Comparison of ENCODE assay signal across 27 mouse cellular contexts in genomic region chrX:21452519-21452918, GRCm38 (mm10). TPM values are rescaled to one million over a fixed set of nuclear protein-coding genes. Genes with fewer than 3 reads are reported as not detected.
DNase-seq lines count a peak whose midpoint lies in the region; ATAC-seq lines count a peak whose summit lies in the region.
"Had no signal": no experiment of that assay in that cellular context is flagged by ENCODE, and none has a peak within 500 bp of the region (broad histone marks: within the 10 kb centered on the region; RNA-seq: fewer than 3 reads in every experiment).

No protein-coding gene starts in this region.

- no peak overlapping the region for H3K9ac ChIP-seq in limb, embryonic 13.5 days
- H3K9ac ChIP-seq in embryonic facial prominence, embryonic 15.5 days: no peak overlapping the region
- H3K9ac ChIP-seq: embryonic facial prominence, embryonic 12.5 days; forebrain, postnatal 0 days; heart, embryonic 13.5 days; hindbrain, embryonic 12.5 days; hindbrain, embryonic 15.5 days had no signal

- no peaks in the 10 kb centered on the region for H3K27me3 ChIP-seq in limb, embryonic 13.5 days
- H3K27me3 ChIP-seq in limb, embryonic 10.5 days (ENCODE audit: low read depth, poor library complexity, severe bottlenecking): no peaks in the 10 kb centered on the region
- no peaks in the 10 kb centered on the region for H3K27me3 ChIP-seq in embryonic facial prominence, embryonic 15.5 days
- H3K27me3 ChIP-seq: embryonic facial prominence, embryonic 12.5 days; heart, embryonic 13.5 days; hindbrain, embryonic 12.5 days; hindbrain, embryonic 15.5 days had no signal

- H3K4me2 ChIP-seq in limb, embryonic 13.5 days (replicated peaks): no peak overlapping the region
- no peak overlapping the region for H3K4me2 ChIP-seq in embryonic facial prominence, embryonic 15.5 days (replicated peaks)
- H3K4me2 ChIP-seq: embryonic facial prominence, embryonic 12.5 days; heart, embryonic 13.5 days; hindbrain, embryonic 12.5 days; hindbrain, embryonic 15.5 days had no signal

- no peaks in the 10 kb centered on the region for H3K9me3 ChIP-seq in limb, embryonic 13.5 days
- H3K9me3 ChIP-seq in limb, embryonic 10.5 days (replicated peaks): no peaks in the 10 kb centered on the region
- no peaks in the 10 kb centered on the region for H3K9me3 ChIP-seq in embryonic facial prominence, embryonic 15.5 days (replicated peaks)
- H3K9me3 ChIP-seq: embryonic facial prominence, embryonic 12.5 days; heart, embryonic 10.5 days; heart, embryonic 13.5 days; hindbrain, embryonic 12.5 days; hindbrain, embryonic 15.5 days had no signal

- H3K27ac ChIP-seq in limb, embryonic 13.5 days: no peak overlapping the region
- H3K27ac ChIP-seq in limb, embryonic 10.5 days: no peak overlapping the region
- H3K27ac ChIP-seq in embryonic facial prominence, embryonic 15.5 days (replicated peaks): no peak overlapping the region
- H3K27ac ChIP-seq: embryonic facial prominence, embryonic 12.5 days; heart, embryonic 10.5 days; heart, embryonic 13.5 days; hindbrain, embryonic 12.5 days; hindbrain, embryonic 15.5 days had no signal

- intact Hi-C loops in heart, postnatal 14 days (cut with DNase I): no loop called here

- H3K4me1 ChIP-seq in limb, embryonic 13.5 days: no peaks in the 10 kb centered on the region
- H3K4me1 ChIP-seq in limb, embryonic 10.5 days: no peaks in the 10 kb centered on the region
- H3K4me1 ChIP-seq in embryonic facial prominence, embryonic 15.5 days: no peaks in the 10 kb centered on the region
- H3K4me1 ChIP-seq: embryonic facial prominence, embryonic 12.5 days; heart, embryonic 10.5 days; heart, embryonic 13.5 days; hindbrain, embryonic 12.5 days; hindbrain, embryonic 15.5 days had no signal

- no peak overlapping the region for H3K4me3 ChIP-seq in limb, embryonic 13.5 days
- H3K4me3 ChIP-seq in limb, embryonic 10.5 days: no peak overlapping the region
- no peak overlapping the region for H3K4me3 ChIP-seq in embryonic facial prominence, embryonic 15.5 days (replicated peaks)
- H3K4me3 ChIP-seq: embryonic facial prominence, embryonic 12.5 days; heart, embryonic 10.5 days; heart, embryonic 13.5 days; hindbrain, embryonic 12.5 days; hindbrain, embryonic 15.5 days had no signal

- ATAC-seq in limb, embryonic 13.5 days (ENCODE audit: low FRiP score, low read depth): peak; percentile 32; the same call in 1 of the 2 replicates
- ATAC-seq in embryonic facial prominence, embryonic 15.5 days (ENCODE audit: insufficient number of reproducible peaks, low FRiP score, low TSS enrichment, low read depth): peak; percentile 39; the same call in 1 of the 2 replicates
- ATAC-seq: forebrain, embryonic 14.5 days; forebrain, postnatal 0 days; intestine, postnatal 0 days; Patski had no signal

- WGBS in limb, embryonic 13.5 days: 21% methylated on average over 3 of the region's 3 CpGs
- 57% methylated on average over 3 of the region's 3 CpGs for WGBS in limb, embryonic 10.5 days
- 24% methylated on average over 3 of the region's 3 CpGs for WGBS in embryonic facial prominence, embryonic 15.5 days

- no peak for DNase-seq in limb, embryonic 10.5 days (ENCODE audit: low spot score)
- DNase-seq in mesoderm, embryonic 11.5 days (ENCODE audit: low read depth, low spot score): peak; percentile 1
- DNase-seq in layer of hippocampus, adult 9-10 months (ENCODE audit: low spot score): no peak
- DNase-seq in heart, postnatal 14 days: no peak
- DNase-seq: adrenal gland, postnatal 10 days; adrenal gland, postnatal 36 days; cerebellum, adult 11 months; cerebellum, adult 2 months; cerebellum, adult 9-11 months; cerebellum, postnatal 25 days; forebrain, postnatal 0 days; gastrocnemius, postnatal 25 days; heart, adult 18-20 months had no signal

- H3K36me3 ChIP-seq in limb, embryonic 13.5 days: no peaks in the 10 kb centered on the region
- H3K36me3 ChIP-seq in limb, embryonic 10.5 days: no peaks in the 10 kb centered on the region
- no peaks in the 10 kb centered on the region for H3K36me3 ChIP-seq in embryonic facial prominence, embryonic 15.5 days
- H3K36me3 ChIP-seq: embryonic facial prominence, embryonic 12.5 days; heart, embryonic 10.5 days; heart, embryonic 13.5 days; hindbrain, embryonic 12.5 days; hindbrain, embryonic 15.5 days had no signal

RNA-seq across cellular contexts. Expression of gene Agtr2, which starts 31.8 kb away (rescaled TPM):
- 140 and 146 TPM in 2 replicates for polyA plus RNA-seq in limb, embryonic 13.5 days (2015; fragmentation: Nextera tagmentation; extraction: Ambion mirVana)
- polyA plus RNA-seq in limb, embryonic 10.5 days (2016; fragmentation: Nextera tagmentation; extraction: Ambion mirVana): 3.1 and 11.9 TPM in 2 replicates
- polyA plus RNA-seq in embryonic facial prominence, embryonic 15.5 days (2015; fragmentation: Nextera tagmentation; extraction: Ambion mirVana): 178 and 210 TPM in 2 replicates
- total RNA-seq in heart, postnatal 14 days (2021): 1 to 10 TPM in 1 of 2 experiments, not detected in 1; 1.6 TPM
- total RNA-seq: common myeloid progenitor, adult 5-6 weeks; ES-E14; heart, adult 18-20 months; heart, postnatal 25 days; hematopoietic stem cell, adult 5-6 weeks had no signal
- polyA plus RNA-seq: Patski had no signal

Comparison
In these comparisons a context has a peak if more than half of its experiments do, and no peak if none do; other contexts are left out.
1. RNA of gene Agtr2, which starts 31.8 kb away (polyA plus RNA-seq): 178 to 210 TPM in embryonic facial prominence, embryonic 15.5 days and 140 to 146 TPM in limb, embryonic 13.5 days; 3.1 to 11.9 TPM in limb, embryonic 10.5 days; every median in the first group is over 10 times any median in the second.